Mouse (Mus musculus) CH12.LX (cell line): Measurements from ENCODE around the gene Il16.

ENCODE experiments used
- CTCF ChIP-seq, 2 experiments: IDR thresholded peaks in 1 of 2; conservative IDR thresholded peaks in 1 of 2; 2 replicates each; pipeline ENCODE4 v1.5.1; 2011 to 2012; ENCODE audit warnings: low read depth in 2 of 2, low read length in 2 of 2, improper control_type of control experiment in 1 of 2, inconsistent platforms in 1 of 2, mild to moderate bottlenecking in 1 of 2, moderate library complexity in 1 of 2
- MAX ChIP-seq: IDR thresholded peaks from 2 replicates; pipeline ENCODE4 v1.6.1; 2011; ENCODE audit warnings: low read length, improper control_type of control experiment
- MAZ ChIP-seq: IDR thresholded peaks from 2 replicates; pipeline ENCODE4 v1.6.1; 2012; ENCODE audit warnings: low read depth, mild to moderate bottlenecking, inconsistent platforms, low read length, improper control_type of control experiment, moderate library complexity
- POLR2A ChIP-seq: IDR thresholded peaks from 2 replicates; pipeline ENCODE4 v1.6.1; 2011; ENCODE audit warnings: low read depth, mild to moderate bottlenecking, improper control_type of control experiment, low read length
- SMC3 ChIP-seq: IDR thresholded peaks from 2 replicates; pipeline ENCODE4 v1.6.1; 2011; ENCODE audit warnings: low read depth, low read length, improper control_type of control experiment
- TCF12 ChIP-seq: IDR thresholded peaks from 2 replicates; pipeline ENCODE4 v1.6.1; 2014; ENCODE audit warnings: low read depth, mild to moderate bottlenecking, inconsistent platforms, low read length, improper control_type of control experiment

GRCm38 (mm10) chr7:83744250-83744649, 1.3 kb downstream of the Il16 start:
- TF ChIP-seq CTCF (conservative IDR thresholded peaks at IDR 0.05 in 1 of 2, IDR thresholded peaks at IDR 0.05 in 1 of 2; ENCODE audit: low read depth in 2 of 2, low read length in 2 of 2) (no peak), SMC3 (no peak), MAZ (no peak), TCF12 (no peak), MAX (no peak), POLR2A (no peak)
